Mouse (Mus musculus) adrenal gland, adult 8-10 months (tissue): ENCODE data around the gene Ndufa8. TPM values are rescaled to one million over a fixed set of nuclear protein-coding genes. Genes with fewer than 3 reads are reported as not detected.

Experiments used
- DNase-seq: peaks from one replicate; pipeline ENCODE4 v3.0.0; 2022
- total RNA-seq, 4 experiments: library from RNA; stranded (reverse); gene quantifications; 2 replicates each; pipeline ENCODE4 v1.2.4; 2022

Gene Ndufa8
- total RNA-seq, 4 experiments from 2014 or later, result 128 to 194 (median 170) TPM

DNA sequence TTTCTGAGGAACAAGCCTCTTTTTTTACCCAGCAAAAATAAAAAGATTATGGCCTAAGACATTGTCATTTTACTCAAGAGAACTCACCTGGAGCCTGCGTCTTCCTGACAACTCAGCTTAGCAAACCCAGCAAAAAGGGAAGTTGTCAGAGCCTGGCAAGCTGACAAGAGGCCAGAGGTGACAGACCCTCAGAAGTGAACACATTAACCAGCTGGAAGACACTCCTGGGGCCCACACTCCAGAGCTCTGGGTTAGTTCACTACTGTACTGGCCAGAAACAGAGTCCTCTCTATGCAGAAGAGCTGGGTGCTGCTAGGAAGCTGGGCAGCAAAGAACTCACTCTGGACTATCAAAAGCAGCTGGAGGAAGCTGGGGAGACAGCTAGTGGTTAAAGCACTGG, 8.3 kb downstream of the Ndufa8 start:
- DNase-seq, result no peak

DNA sequence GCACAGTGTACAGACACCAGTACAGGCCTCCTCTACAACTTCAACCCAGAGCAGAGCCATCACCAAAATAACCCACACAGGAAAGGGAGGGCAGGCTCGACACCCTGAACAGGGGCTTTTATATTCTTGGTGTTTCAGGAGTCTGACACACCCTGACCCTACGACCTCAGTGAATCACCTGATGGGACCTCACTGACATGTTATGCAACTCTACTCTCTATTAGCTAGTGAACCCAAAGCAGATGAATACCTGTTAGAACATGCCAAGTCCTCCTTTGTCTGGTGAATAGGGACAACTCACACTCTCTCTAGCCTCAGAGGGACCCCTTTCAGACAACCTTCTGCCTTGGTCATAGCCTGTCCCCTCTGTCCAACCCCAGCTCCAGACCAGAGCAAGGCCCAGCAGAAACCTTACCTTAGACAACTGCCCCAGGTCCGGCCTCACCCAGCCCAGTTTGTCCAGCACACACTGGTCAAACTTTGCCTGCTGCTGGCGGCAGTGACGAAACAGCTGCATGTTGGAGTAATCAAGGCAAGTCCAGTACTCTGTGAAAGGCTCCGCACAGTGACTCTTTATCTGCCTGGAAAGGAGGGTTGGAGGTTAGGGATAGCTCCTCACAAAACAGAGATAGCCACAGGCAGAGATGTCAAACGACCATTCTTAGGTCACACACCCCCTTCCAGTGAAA, 9.8 kb downstream of the Ndufa8 start:
- no peak for DNase-seq

DNA sequence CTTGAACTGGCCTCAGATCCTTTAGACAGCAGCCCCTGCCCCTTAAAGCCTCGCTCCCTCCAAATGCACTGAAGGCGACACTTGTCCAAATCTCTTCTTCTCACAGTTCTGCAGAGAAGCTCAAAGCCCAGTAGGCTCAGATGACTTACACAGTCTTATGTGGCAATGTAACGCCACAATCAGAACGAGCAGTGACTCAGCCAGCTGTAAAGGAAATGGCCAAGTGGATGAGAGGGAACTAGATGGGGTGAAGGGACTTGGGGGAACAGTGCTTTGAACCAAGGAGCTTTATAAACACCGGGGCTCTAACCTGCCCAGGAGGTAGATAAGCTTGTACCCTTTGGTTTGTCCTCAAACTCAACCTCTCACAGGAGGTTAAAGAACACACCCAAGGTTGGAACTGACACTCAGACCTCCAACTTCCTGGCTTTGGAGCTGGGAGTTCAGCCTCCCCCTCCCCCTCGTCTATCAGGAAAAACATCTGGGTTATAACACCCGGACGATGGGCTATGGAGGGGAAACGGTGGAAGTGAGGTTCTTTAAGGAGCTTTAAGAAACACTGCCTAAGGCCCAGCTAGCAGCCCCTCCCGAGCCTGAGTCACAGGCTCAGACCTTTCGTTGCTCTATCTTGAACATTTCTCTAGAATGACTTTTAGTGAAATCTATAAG, 13.7 kb downstream of the Ndufa8 start:
- DNase-seq, result no peak

DNA sequence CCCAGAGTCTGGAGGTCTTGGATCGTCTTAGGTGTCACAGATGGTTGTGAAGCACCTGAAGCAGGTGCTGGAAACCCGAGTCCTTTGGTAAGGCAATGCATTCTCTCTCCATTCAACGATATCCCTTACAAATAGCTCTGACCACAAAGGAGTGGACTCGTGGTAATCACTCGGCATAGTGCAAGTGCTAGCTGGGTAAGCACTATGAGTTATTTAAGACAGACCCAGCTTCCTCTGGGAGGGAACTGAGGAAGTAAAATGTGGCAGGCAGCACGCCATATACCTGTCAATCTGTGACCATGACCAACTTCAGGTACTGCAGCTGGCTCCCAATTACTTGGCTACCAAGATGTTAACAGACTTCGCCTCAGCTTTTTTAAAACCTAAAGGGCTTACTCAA, 14.3 kb downstream of the Ndufa8 start:
- DNase-seq, result no peak

DNA sequence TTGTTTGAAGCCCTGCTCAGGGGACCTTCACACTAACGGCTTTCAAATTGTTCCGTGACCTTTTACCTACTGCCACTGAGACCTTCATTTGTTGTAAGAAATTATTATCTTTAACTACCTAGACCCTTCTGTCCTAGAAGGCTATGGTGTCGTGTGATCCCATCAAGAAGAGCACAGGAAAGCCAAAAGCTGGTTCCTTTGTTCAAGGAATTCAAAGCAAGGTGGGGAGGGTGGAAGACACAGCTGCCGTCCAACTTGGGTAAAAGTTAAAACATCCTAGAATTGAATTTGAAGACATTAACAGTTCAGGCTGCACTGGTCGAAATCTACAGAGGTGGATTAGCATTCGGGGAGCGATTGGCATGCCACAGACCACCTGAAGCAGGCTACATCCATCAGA, 15.2 kb downstream of the Ndufa8 start:
- DNase-seq, result no peak

DNA sequence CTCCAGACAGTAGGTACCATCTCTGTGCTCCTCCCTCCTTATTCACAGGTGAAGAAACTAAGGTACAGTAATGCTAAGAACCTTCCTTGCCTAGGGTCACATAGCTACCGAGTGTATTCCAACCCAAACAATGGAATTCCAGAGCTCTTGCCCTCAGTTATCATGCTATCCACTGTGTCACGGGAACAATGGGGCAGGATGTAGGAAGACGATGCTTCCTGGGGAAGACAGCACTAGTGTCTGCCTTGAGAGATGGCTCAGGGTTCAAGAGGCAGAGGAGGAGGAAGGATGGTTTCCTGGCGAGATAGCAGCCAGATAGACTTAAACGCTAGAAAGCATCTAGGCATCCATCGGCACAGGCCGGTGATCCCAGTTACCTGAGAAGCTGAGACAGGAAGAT, 16.3 kb downstream of the Ndufa8 start:
- no peak for DNase-seq

DNA sequence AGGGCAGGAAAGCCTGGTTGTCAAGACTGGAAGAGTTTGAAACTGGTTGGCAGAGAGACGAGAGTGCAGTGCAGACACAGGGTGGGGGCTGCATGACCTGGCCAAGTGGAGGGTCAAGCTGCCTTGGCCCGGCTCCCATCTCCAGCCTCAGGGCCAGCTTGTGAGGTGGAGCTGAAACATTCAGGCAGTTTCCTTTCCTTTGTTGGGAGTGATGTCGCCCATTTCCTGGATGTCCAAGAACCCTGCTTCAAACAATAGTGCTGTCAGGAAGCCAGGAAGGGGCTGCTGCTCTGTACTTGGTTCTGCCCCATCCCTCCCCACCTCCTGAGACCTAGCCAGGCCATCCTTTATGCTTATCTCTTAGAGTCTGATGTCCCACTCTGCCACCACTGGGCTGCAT, 25.9 kb downstream of the Ndufa8 start:
- DNase-seq, result peak; percentile 33

DNA sequence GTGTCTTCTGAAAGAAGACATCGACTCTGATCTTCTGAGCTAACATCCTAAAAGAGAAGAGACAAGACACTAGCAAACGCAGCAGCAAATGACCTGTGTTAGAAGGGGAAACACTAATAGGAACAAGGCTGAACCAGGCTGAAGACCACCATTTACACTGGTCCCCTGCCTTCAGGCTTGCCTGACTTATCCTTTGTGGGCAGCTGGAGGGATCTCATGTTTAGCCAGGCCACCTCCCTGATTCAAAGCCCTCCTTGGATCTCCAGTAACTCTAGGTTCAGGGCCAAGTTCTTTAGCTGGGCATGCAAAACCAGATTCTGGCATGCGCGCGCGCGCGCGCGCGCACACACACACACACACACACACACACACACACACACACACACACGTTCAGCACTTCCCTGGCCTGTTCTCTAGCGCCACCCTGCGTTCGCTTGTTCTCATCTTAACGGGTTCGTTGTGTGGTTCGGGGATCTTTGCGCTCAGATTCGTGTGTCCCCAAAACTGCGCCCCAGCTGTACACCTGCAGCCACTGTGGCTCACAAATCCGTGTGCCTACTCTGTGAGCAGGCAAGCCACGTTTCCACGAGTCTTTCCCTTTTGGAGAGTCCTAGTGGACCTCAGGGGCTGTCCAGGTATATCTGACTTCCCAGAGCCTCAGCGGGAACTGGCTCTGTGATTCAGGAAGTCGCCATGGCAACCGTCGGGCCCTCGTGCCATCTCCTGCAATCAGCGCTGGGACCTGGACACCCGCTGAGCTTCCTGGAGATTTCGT, 27.6 kb downstream of the Ndufa8 start:
- DNase-seq, result peak; percentile 44

DNA sequence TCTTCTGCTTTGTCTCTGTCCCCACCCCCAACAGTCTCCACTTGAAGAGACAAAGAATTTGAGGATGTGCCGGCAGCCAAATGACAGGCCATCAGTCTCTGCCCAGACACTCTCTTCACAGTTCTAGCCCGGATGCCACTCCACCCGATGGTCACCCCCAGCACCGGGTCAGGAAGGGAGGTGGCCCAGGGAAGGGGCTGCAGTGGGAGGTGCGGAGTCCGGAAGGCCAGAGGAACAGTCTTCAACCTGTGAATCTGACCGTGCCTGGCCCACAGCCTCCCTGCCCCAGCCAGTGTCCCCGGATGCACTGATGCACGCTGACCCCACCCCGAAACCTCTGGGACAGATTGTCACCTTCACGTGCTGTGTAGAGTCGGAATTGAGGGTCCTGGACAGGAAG, 36.2 kb downstream of the Ndufa8 start:
- peak; percentile 50 for DNase-seq

DNA sequence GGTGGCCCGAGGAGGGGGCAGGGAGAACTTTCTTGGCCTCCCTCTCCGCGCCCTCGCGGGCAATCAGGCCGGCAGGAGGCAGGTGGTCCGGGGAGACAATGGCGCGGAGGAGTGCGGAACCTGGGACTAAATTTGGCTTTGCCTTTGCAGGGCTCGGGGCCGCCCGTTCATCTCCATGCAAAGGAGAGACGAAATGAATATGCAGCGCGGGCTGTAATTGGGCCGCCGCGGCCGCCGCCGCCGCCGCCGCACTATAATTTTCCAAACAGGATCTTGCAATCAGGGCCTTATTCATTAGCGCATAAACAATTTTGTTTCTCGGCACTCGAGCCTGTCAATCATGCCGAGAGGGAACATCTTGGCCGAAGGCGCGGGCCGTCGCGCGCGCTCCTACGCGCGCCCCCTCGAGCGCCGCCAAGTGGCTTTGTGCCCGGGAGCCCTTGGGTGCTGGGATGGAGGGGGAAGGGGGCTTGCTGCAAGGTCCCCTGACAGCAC, 37.8 kb downstream of the Ndufa8 start:
- no peak for DNase-seq

DNA sequence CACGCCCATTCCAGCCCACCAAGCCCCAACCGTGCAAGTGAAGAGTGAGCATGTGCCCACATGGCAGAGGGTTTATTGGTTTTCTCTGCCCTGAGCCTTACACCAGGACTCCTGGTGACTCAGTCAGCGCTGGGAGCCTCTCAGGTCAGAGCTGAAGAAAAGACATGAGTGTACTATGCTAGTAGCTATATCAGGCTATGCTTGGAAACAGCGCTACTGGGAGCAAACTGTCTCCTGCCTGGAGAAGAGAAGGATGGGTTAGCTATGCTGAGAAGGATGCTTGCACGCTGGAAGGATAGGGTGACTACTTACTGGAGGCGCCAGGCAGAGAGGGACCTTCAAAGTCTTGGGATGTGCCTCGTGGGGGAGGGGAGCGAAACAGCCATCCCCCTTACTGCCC, 38.6 kb downstream of the Ndufa8 start:
- no peak for DNase-seq

DNA sequence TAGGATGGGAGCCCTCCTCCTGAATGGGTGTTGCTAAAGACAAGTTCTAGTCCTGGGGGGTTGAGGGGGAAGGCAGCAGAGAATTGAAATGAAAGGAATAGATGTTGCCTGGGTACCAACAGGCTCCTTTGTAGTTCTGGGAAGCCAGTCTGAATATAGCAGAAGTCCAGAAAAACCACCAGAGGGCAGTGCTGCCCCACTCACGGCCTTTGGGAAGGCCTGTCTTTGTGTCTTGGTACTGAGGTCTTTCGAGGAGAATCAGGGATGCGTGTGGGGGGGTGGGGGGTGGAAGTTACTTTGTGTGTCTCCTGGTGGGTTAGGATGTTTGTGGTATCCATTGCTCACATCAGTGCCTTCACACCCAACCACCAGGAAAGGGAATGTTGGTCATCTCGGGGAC, 39.8 kb downstream of the Ndufa8 start:
- DNase-seq, result no peak

DNA sequence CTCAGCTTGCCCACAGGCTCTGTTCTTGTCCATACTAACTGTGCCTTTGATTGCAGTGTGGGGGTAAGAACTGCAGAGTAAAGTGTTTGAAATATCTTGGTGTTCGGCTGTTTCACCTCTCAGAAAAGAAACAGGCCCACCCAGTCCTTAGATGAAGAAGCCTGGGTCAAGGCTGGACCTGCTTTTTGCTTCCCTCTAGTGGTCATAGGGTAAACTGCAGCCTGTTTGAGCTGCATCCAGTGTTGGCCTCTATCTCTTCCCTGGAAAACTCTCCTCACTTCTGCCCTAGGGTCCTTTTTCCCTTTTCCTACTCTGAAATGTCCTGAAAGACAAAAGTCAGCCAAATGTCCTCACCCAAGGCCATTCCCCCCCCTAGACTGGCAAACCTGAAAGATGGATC, 41.1 kb downstream of the Ndufa8 start:
- no peak for DNase-seq

DNA sequence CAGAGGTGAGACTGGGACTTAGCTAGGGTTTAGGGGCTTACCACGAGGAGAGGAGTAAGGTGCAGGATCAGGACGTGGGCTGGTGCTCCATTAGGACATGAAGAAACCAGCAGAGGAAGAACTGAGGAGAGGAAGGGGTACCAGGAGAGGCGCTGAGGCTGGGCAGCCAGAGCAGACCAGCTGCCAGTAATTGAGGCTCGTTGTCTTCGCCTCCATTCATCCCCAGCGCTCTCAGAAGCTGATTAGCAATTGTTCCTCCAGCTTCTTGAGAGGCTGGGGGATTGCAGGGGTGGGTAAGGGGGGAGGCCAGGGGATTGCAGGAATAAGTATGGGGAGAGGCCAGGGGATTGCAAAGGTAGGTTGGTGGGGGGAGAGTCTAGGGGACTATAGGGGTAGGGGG, 47.0 kb downstream of the Ndufa8 start:
- DNase-seq, result no peak

DNA sequence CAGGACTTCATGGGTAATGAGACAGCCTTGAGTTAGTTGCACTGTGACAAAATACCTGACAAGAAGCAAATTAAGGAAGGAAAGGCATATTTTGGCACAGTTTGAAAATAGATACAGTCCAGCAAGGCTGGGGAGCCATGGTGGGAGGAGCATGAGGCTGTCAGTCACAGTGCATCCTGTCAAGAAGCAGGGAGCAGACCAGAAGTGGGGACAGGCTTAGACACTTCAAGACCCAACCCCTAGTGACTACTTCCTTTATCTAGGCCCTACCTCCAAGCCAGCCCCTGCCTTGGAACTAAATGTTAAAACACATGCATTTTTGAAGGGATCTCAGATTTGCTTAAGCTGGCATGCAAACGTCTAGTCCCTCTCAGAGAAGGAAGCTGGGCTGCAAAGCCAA, 48.8 kb downstream of the Ndufa8 start:
- DNase-seq, result no peak

DNA sequence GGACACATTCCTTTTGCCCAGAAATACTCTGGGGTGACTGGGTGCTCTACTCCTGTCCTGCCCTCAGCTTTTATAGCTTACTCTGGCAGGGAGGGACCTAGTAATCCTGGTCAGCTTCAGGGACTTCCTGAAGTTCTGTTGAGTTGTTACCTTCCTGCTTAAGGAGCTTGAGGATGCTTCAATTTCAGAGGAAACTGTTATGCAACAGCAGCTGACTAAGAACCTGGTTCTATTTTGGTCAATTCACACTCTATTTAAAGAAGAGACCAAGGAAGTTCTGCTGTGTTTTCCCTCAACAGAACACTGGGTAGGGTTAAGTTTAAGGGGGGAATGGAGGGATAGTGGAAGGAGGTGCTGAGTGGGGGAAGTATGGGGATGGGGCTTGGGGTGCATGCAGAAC, 50.0 kb downstream of the Ndufa8 start:
- no peak for DNase-seq

DNA sequence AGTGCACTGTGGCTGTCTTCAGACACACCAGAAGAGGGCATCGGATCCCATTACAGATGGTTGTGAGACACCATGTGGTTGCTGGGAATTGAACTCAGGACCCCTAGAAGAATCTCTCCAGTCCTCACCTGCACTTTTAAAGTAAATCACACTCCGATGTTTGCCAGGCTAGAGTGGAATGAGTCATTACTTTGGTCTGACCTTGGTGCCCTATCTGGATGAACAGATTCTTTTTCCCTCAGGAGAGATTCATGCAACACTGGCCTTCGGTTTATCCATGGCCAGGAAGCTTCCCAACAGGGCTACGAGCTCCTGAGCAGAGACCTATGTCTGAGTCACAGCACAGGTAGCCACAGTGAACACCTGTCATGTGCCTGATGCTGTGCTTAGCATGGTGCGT, 50.8 kb downstream of the Ndufa8 start:
- no peak for DNase-seq

DNA sequence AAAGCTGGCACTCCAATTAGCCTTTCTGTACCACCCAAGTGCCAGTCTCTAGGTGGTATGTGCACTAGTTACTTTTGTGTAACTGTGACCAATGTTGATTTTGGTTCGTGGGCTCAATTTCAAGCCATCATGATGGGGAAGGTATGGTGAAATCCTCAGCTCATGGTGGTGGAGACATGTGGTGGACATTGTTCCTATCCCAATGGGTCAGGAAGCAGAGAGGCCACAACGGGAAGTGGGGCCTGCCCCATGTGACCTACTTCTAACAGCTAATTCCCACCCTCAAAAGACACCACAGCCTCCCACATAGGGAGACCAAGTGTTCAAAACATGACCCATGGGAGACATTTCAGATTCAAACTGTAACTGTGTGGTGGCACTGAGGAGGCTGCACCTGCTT, 52.5 kb downstream of the Ndufa8 start:
- DNase-seq, result no peak

DNA sequence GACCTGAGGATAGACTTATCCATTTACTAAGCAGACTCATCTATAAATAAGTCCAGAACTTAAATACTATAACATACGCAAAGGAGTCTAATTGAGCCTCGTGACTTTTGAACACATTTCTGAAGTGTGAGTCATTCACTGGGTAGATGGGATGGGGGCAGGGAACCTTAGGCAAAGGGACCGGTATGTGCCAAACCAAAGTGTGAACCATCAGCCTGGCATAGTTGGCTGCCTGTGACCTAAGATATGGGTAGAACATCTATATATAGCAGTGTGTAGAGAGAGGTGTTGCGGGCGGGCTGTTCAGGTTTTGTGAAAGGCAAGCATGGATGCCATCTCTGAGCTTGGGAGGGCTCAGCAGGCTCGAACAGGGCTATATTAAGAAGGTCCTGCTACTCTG, 54.9 kb downstream of the Ndufa8 start:
- DNase-seq, result no peak

DNA sequence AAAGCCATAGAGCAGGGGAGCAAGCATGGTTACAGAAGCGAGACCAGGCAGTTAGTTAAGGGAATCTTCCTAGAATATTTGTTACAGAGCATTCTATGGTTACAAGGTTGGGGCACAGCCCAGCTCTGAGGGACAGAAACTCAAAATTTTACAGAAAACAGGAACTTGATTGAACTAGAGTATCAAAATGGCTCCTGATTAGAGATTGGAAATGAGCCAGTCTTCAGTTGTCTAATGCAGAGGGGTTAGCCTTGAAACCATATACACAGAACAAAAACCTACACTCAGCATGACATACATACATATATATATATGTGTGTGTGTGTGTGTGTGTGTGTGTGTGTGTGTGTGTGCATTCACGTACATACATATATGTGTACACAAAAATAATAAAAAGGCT, 55.7 kb downstream of the Ndufa8 start:
- no peak for DNase-seq

DNA sequence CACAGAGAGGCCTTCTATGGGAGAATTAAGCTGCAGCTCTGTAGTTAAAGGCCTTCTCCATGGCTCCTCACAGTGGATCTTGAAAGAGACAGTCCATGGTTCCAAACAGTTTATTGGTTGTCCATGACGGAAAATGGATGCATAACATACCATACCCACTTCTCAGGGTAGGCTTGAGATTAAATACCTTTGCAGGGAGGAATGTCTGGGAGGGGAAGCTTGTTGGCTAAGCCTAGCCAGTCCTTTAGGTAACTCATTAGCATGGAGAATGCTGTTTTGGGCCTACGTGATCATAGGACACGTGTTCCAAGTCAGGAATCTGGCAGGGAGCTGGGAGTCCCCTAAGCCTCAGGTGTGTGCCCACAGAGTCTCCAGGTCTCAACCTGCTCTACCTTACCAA, 56.9 kb downstream of the Ndufa8 start:
- no peak for DNase-seq
